Mouse (Mus musculus): Measurements from ENCODE around the gene Pnrc1. TPM values are rescaled to one million over a fixed set of nuclear protein-coding genes. Genes with fewer than 3 reads are reported as not detected.
A peak's percentile ranks its signal among the peaks of the same experiment; 100 is the strongest.

The Pnrc1 gene
- polyA plus RNA-seq, 2 experiments: 61.4 to 121 TPM

DNA sequence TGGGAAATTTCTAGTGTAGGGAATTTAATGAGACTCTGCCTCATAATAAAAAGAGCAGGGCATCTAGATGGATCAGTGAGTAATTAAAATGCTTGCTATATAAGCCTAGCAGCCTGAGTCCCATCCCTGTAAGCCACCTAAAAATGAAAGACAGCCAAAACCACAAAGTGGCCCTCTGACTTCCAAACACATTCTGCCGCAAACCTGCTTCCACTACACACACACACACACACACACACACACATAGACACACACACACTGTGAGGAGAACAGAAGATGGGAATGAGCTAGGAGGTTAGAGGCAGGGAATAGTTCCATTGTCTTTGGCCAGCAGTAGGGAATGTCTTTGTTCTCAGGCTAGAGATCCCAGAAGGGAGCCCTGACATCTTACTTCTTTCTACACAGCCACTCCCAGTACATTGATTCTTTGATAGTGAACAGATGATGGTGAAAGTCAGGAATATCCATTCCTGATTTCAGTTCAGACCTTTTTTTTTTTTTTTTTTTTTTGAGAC lies 40.2 kb downstream of the Pnrc1 start:
- no peak overlapping the region for H3K27ac ChIP-seq (replicated peaks; ENCODE audit: low read depth, low read length)
- no peaks in the 10 kb centered on the region for H3K9me3 ChIP-seq (ENCODE audit: control insufficient read depth, low read length)
- H3K27me3 ChIP-seq (ENCODE audit: control insufficient read depth, insufficient read depth, low read length): no peaks in the 10 kb centered on the region
- no peak for TF ChIP-seq POLR2A (IDR thresholded peaks at IDR 0.05; ENCODE audit: borderline replicate concordance, extremely low read depth, insufficient read depth, insufficient read length)
- no peak overlapping the region for H3K4me2 ChIP-seq (replicated peaks; ENCODE audit: low read depth, low read length, severe bottlenecking)
- H3K9ac ChIP-seq (ENCODE audit: low read depth, low read length, severe bottlenecking): no peak overlapping the region
- no peak overlapping the region for H3K4me3 ChIP-seq (replicated peaks; ENCODE audit: low read length)
- ATAC-seq (ENCODE audit: low FRiP score, low read depth) (no peak), DNase-seq (ENCODE audit: low spot score) (no peak)
- WGBS: 57% methylated on average over 1 of the region's 1 CpGs
- peaks cover 16% of the 10 kb centered on the region for H3K36me3 ChIP-seq (ENCODE audit: control insufficient read depth, insufficient read depth, low read length)
- H3K4me1 ChIP-seq (ENCODE audit: control insufficient read depth, insufficient read depth, low read length): peaks cover 17% of the 10 kb centered on the region

DNA sequence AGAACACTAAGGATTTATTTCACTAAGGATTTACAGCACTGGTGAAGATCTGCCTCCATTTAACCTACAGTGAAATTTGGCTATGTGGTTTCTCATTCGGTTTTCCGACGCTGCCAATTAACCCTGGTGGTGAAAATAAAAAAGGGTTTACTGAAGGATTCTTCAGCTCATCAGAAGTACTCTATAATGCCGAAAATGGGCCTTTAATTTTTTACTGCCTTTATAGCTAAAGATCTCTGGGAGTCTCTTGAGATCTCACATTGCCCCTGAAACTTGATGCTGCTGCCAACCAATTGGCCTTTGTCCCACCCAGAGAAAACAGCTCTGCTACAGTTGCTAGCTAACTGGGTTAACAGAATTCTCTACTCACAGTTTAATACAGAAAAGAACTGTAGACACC lies 41.0 kb downstream of the Pnrc1 start:
- H3K27ac ChIP-seq (replicated peaks; ENCODE audit: low read depth, low read length): peak overlapping the region; percentile 100
- DNase-seq (ENCODE audit: low spot score) (peak; percentile 46), ATAC-seq (ENCODE audit: low FRiP score, low read depth) (no peak)
- H3K9me3 ChIP-seq (ENCODE audit: control insufficient read depth, low read length): no peaks in the 10 kb centered on the region
- H3K4me2 ChIP-seq (replicated peaks; ENCODE audit: low read depth, low read length, severe bottlenecking): peak overlapping the region; percentile 48
- WGBS: under 1% methylated on average over 4 of the region's 4 CpGs
- no peaks in the 10 kb centered on the region for H3K27me3 ChIP-seq (ENCODE audit: control insufficient read depth, insufficient read depth, low read length)
- peaks cover 17% of the 10 kb centered on the region for H3K4me1 ChIP-seq (ENCODE audit: control insufficient read depth, insufficient read depth, low read length)
- no peak for TF ChIP-seq POLR2A (IDR thresholded peaks at IDR 0.05; ENCODE audit: borderline replicate concordance, extremely low read depth, insufficient read depth, insufficient read length)
- H3K4me3 ChIP-seq (replicated peaks; ENCODE audit: low read length): peak overlapping the region; percentile 87
- H3K9ac ChIP-seq (ENCODE audit: low read depth, low read length, severe bottlenecking): peak overlapping the region; percentile 50
- peaks cover 24% of the 10 kb centered on the region for H3K36me3 ChIP-seq (ENCODE audit: control insufficient read depth, insufficient read depth, low read length)

DNA sequence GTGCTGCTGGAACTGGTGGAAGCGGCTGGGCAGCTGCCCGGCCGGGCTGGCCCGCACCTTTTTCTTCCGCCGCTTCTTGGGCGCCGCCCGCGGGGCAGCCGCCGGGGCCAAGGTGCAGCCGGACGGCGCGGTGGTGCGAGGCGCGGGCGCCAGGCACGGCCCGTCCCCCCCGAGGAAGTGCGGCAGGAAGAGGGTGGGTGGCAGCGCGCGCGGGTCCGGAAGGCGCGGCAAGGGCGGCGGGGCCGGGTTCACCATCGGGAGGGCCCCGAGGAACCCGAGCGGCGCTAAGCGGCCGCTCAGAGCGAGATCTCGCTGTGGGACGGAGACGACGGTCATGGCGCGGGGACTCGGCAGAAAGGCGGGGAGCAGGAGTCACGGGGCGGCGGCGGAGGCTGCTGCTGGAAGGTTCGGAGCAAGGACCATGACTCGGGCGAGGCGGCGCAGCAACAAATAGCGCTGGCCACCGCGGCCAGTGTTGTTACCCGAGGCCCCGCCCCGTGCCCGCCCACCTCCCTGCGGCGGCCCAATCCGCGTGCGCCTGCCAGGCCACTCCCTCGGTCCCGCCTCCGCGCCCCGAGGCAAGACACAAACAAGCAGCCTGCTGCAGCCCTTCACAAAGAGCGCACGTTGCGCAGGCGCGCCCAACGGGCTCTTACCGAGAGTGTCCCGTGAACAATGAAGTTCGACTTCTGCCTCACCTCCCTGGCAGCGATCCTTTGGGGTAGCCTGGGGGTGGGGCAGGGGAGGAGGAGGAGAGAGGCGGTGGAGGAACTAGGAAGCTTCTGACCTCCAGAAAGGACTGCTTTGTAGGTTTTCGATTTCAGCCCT lies 41.7 kb downstream of the Pnrc1 start:
- peak; percentile 92 for ATAC-seq (ENCODE audit: low FRiP score, low read depth)
- H3K27me3 ChIP-seq (ENCODE audit: control insufficient read depth, insufficient read depth, low read length): no peaks in the 10 kb centered on the region
- peaks cover 31% of the 10 kb centered on the region for H3K36me3 ChIP-seq (ENCODE audit: control insufficient read depth, insufficient read depth, low read length)
- under 1% methylated on average over 62 of the region's 88 CpGs for WGBS
- peak overlapping the region; percentile 98 for H3K9ac ChIP-seq (ENCODE audit: low read depth, low read length, severe bottlenecking)
- peak overlapping the region; percentile 100 for H3K27ac ChIP-seq (replicated peaks; ENCODE audit: low read depth, low read length)
- peak overlapping the region; percentile 87 for H3K4me3 ChIP-seq (replicated peaks; ENCODE audit: low read length)
- TF ChIP-seq POLR2A (IDR thresholded peaks at IDR 0.05; ENCODE audit: borderline replicate concordance, extremely low read depth, insufficient read depth, insufficient read length): peak; percentile 98; the same call in 1 of the 2 replicates
- peaks cover 17% of the 10 kb centered on the region for H3K4me1 ChIP-seq (ENCODE audit: control insufficient read depth, insufficient read depth, low read length)
- no peaks in the 10 kb centered on the region for H3K9me3 ChIP-seq (ENCODE audit: control insufficient read depth, low read length)
- DNase-seq (ENCODE audit: low spot score): peak; percentile 95
- peak overlapping the region; percentile 79 for H3K4me2 ChIP-seq (replicated peaks; ENCODE audit: low read depth, low read length, severe bottlenecking)

DNA sequence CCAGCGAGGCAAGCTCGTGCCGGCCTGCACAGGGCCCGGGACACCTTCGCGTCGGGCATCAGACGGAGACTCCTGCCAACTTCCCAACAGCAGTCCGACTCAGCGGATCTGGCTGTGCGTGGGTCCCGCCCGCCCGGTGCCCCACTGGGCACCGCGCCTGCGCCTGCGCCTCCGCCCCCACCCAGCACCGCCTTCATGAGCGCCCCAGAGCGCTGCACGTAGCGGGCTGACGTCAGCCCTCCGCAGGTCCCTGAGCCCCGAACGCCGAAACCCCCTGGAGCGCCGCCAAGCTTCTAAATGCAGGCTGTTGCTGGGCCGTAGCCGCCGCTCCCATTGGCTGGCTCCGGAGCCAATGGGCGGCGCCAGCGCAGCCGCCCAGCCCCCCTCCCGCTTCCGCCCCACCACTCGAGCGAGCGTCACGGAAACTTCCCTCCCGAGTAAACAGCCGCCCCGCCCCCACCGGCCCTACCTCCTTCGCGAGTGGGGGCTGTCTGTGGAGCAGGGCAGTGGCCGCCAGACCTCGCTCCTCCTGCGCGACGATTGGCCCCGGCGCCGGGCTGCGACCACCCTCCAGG lies 42.4 kb downstream of the Pnrc1 start:
- H3K4me1 ChIP-seq (ENCODE audit: control insufficient read depth, insufficient read depth, low read length): peaks cover 17% of the 10 kb centered on the region
- TF ChIP-seq POLR2A (IDR thresholded peaks at IDR 0.05; ENCODE audit: borderline replicate concordance, extremely low read depth, insufficient read depth, insufficient read length): peak; percentile 93; the same call in 1 of the 2 replicates
- DNase-seq (ENCODE audit: low spot score) (peak; percentile 99), ATAC-seq (ENCODE audit: low FRiP score, low read depth) (peak; percentile 93)
- H3K4me2 ChIP-seq (replicated peaks; ENCODE audit: low read depth, low read length, severe bottlenecking): peak overlapping the region; percentile 79
- under 1% methylated on average over 51 of the region's 60 CpGs for WGBS
- peak overlapping the region; percentile 100 for H3K27ac ChIP-seq (replicated peaks; ENCODE audit: low read depth, low read length)
- peak overlapping the region; percentile 87 for H3K4me3 ChIP-seq (replicated peaks; ENCODE audit: low read length)
- peak overlapping the region; percentile 98 for H3K9ac ChIP-seq (ENCODE audit: low read depth, low read length, severe bottlenecking)
- no peaks in the 10 kb centered on the region for H3K9me3 ChIP-seq (ENCODE audit: control insufficient read depth, low read length)
- peaks cover 36% of the 10 kb centered on the region for H3K36me3 ChIP-seq (ENCODE audit: control insufficient read depth, insufficient read depth, low read length)
- no peaks in the 10 kb centered on the region for H3K27me3 ChIP-seq (ENCODE audit: control insufficient read depth, insufficient read depth, low read length)

DNA sequence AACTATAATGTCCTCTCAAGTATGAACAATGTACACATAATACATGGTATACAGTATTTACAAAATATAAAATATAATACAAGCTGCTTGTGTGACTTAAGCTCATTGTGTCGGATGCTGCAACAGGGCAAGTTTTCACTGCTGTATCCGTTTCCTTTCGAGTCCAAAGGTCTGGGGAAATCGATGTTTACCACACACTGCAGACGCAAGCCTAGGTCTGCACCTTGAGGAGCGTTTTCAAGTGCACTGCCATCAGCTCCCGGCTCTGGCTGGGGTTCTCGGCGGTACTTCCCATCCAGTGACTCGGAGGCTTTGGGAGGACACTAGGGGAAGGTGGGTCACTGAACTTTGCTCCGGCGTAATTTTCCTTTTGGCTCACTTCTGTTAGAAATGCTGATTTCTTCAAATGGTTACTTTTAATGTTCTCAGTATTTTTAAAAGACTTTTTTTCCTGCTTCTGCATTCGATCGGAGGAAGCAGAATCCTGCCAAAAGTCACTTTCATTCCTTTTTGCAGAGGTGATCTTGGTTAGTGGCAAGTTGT lies 44.0 kb downstream of the Pnrc1 start:
- Histone ChIP-seq H3K9me3 (ENCODE audit: control insufficient read depth, low read length) (no peaks in the 10 kb centered on the region), H3K27ac (replicated peaks; ENCODE audit: low read depth, low read length) (no peak overlapping the region), H3K36me3 (ENCODE audit: control insufficient read depth, insufficient read depth, low read length) (peaks cover 36% of the 10 kb centered on the region), H3K4me3 (replicated peaks; ENCODE audit: low read length) (peak overlapping the region; percentile 87), H3K27me3 (ENCODE audit: control insufficient read depth, insufficient read depth, low read length) (no peaks in the 10 kb centered on the region), H3K4me1 (ENCODE audit: control insufficient read depth, insufficient read depth, low read length) (peaks cover 17% of the 10 kb centered on the region), H3K4me2 (replicated peaks; ENCODE audit: low read depth, low read length, severe bottlenecking) (peak overlapping the region; percentile 79), H3K9ac (ENCODE audit: low read depth, low read length, severe bottlenecking) (no peak overlapping the region)
- 88% methylated on average over 14 of the region's 14 CpGs for WGBS
- no peak for TF ChIP-seq POLR2A (IDR thresholded peaks at IDR 0.05; ENCODE audit: borderline replicate concordance, extremely low read depth, insufficient read depth, insufficient read length)
- DNase-seq (ENCODE audit: low spot score) (no peak), ATAC-seq (ENCODE audit: low FRiP score, low read depth) (no peak)
